Mouse (Mus musculus): ENCODE data around the gene Pbx1. TPM values are rescaled to one million over a fixed set of nuclear protein-coding genes. Genes with fewer than 3 reads are reported as not detected.

Gene Pbx1
- polyA plus RNA-seq, 1 experiment: 9.1 TPM

DNA sequence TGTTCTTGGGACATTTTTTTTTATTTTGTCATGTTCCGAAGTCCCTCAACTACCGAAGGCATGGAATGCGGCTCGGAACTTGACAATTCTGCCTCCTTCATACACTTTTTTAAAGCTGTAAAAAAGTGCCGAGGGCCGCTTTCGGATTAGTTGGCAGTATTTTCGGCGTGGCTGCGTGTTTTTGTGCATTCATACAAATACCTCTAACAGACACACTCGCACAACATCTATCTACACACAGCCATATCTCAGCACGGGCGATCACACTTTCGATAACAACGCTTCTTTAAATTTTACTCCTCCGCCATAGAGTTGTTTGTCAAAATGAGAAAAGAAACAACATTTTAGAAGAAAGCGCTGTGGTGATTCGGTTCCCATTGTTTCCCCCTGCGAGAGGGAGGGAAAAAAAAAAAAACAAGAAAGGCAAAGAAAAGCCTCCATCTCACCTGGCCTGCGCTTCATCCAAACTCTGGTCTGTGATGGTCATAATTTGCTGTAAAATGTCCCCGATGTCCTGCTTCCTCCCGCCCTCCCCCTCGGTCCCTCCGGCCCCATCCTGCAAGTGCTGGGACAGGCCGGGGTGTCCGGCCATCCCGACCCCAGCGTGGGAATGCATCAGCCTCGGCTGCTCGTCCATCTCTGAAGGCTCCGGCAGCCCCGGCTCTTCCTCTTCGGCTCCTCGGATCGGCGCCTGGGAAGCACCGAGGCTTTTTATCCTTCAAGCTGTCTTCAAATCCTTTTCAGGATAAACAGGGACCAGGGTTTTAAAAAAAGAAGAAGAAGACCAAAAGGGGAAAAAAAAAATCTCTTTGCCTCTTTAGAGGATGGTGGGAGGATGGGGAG is 981 bp downstream of the Pbx1 start:
- Histone ChIP-seq H3K4me1 (ENCODE audit: control insufficient read depth, insufficient read depth, low read length) (no peaks in the 10 kb centered on the region), H3K27ac (ENCODE audit: control insufficient read depth, insufficient read depth, low read depth, low read length) (peak overlapping the region; percentile 71), H3K36me3 (ENCODE audit: control insufficient read depth, insufficient read depth, low read length) (no peaks in the 10 kb centered on the region), H3K27me3 (ENCODE audit: control insufficient read depth, insufficient read depth, low read length) (peaks cover 5% of the 10 kb centered on the region; the same call in 1 of the 2 replicates), H3K4me3 (ENCODE audit: control insufficient read depth, low read depth, low read length) (peak overlapping the region; percentile 69)
- TF ChIP-seq POLR2A (IDR thresholded peaks at IDR 0.05; ENCODE audit: control insufficient read depth, low read depth, low read length): no peak
- TF ChIP-seq CTCF (IDR thresholded peaks at IDR 0.05; ENCODE audit: control insufficient read depth, insufficient read depth, insufficient replicate concordance, low read depth, low read length): no peak

- H3K36me3 ChIP-seq (ENCODE audit: control insufficient read depth, insufficient read depth, low read length): no peaks in the 10 kb centered on the region
- H3K4me1 ChIP-seq (ENCODE audit: control insufficient read depth, insufficient read depth, low read length): no peaks in the 10 kb centered on the region
- TF ChIP-seq CTCF (IDR thresholded peaks at IDR 0.05; ENCODE audit: control insufficient read depth, insufficient read depth, insufficient replicate concordance, low read depth, low read length): no peak
- TF ChIP-seq POLR2A (IDR thresholded peaks at IDR 0.05; ENCODE audit: control insufficient read depth, low read depth, low read length): no peak
- H3K27me3 ChIP-seq (ENCODE audit: control insufficient read depth, insufficient read depth, low read length): peaks cover 5% of the 10 kb centered on the region; the same call in 1 of the 2 replicates
- H3K27ac ChIP-seq (ENCODE audit: control insufficient read depth, insufficient read depth, low read depth, low read length): no peak overlapping the region
- no peak overlapping the region for H3K4me3 ChIP-seq (ENCODE audit: control insufficient read depth, low read depth, low read length)
Observed at GRCm38 (mm10) chr1:168429856-168430644, 2.0 kb downstream of the Pbx1 start.

DNA sequence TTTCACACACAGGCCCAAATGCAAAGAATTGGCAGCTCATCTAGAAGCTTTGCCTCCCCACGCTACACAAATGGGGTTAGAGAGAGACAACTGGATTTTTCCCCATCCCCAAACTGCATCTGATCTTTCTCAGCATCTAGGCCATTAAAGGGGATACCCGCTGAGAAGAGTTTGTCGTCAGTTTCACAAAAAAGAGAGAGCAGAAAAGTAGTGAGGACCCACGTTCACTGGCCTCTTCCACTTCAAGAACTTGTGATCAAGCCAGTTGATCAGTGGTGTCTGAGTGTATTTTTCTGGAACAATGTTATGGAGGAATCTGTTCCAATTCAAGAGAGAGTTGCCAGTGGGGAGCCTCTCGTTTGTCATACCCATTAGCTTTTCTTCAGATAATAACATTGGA is 2.7 kb downstream of the Pbx1 start:
- Histone ChIP-seq H3K27ac (ENCODE audit: control insufficient read depth, insufficient read depth, low read depth, low read length) (no peak overlapping the region), H3K4me1 (ENCODE audit: control insufficient read depth, insufficient read depth, low read length) (no peaks in the 10 kb centered on the region), H3K27me3 (ENCODE audit: control insufficient read depth, insufficient read depth, low read length) (peaks cover 5% of the 10 kb centered on the region; the same call in 1 of the 2 replicates), H3K4me3 (ENCODE audit: control insufficient read depth, low read depth, low read length) (no peak overlapping the region; the same call in 1 of the 2 replicates), H3K36me3 (ENCODE audit: control insufficient read depth, insufficient read depth, low read length) (no peaks in the 10 kb centered on the region)
- TF ChIP-seq POLR2A (IDR thresholded peaks at IDR 0.05; ENCODE audit: control insufficient read depth, low read depth, low read length) (no peak), CTCF (IDR thresholded peaks at IDR 0.05; ENCODE audit: control insufficient read depth, insufficient read depth, insufficient replicate concordance, low read depth, low read length) (no peak)

DNA sequence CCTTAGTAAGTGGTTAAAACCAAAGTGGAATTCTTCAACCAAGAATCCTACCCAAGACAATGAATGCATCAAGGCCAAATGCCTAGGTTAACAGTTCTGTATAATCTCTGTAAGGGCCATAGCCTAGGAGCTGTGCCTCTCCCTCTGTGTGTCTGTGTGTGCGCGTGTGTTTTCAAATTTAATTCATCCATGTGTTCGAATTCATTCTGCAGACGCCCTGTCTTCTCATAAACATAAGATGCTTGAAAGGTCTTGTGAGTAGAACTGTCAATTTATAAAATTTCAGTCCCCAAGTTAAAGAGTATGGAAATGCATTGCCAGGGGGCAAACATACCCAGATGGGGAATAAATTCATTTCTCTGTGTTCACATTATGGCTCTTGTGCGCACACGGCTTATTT is 3.8 kb downstream of the Pbx1 start:
- no peak overlapping the region for H3K27ac ChIP-seq (ENCODE audit: control insufficient read depth, insufficient read depth, low read depth, low read length)

DNA sequence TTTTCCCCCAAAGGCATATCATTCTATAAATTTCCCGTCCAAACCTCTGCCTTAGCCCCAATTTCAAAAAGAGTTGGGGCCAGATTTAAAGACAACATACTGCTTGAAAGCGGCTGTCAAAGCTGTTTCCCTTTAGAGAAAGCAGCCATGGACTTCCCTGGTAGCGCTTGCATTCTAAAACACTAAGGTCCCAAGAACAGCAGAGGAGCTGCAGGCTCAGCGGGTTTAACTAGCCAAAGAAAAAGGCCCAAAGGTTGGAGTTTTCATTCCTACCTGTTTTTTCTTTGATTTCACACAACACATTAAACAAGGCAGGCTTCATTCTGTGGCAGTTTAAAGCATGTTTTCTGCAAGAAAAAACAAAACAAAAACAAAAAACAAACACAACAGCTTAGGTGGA is 4.5 kb downstream of the Pbx1 start:
- TF ChIP-seq POLR2A (IDR thresholded peaks at IDR 0.05; ENCODE audit: control insufficient read depth, low read depth, low read length) (no peak), CTCF (IDR thresholded peaks at IDR 0.05; ENCODE audit: control insufficient read depth, insufficient read depth, insufficient replicate concordance, low read depth, low read length) (no peak)
- H3K27me3 ChIP-seq (ENCODE audit: control insufficient read depth, insufficient read depth, low read length): peaks cover 5% of the 10 kb centered on the region; the same call in 1 of the 2 replicates
- no peak overlapping the region for H3K4me3 ChIP-seq (ENCODE audit: control insufficient read depth, low read depth, low read length)
- H3K36me3 ChIP-seq (ENCODE audit: control insufficient read depth, insufficient read depth, low read length): no peaks in the 10 kb centered on the region
- no peak overlapping the region for H3K27ac ChIP-seq (ENCODE audit: control insufficient read depth, insufficient read depth, low read depth, low read length)
- no peaks in the 10 kb centered on the region; the same call in 1 of the 2 replicates for H3K4me1 ChIP-seq (ENCODE audit: control insufficient read depth, insufficient read depth, low read length)

More for the DNA sequence above, 3.8 kb downstream of the Pbx1 start:
- Histone ChIP-seq H3K27me3 (ENCODE audit: control insufficient read depth, insufficient read depth, low read length) (peaks cover 5% of the 10 kb centered on the region; the same call in 1 of the 2 replicates), H3K4me1 (ENCODE audit: control insufficient read depth, insufficient read depth, low read length) (no peaks in the 10 kb centered on the region; the same call in 1 of the 2 replicates), H3K36me3 (ENCODE audit: control insufficient read depth, insufficient read depth, low read length) (no peaks in the 10 kb centered on the region), H3K4me3 (ENCODE audit: control insufficient read depth, low read depth, low read length) (no peak overlapping the region)
- no peak for TF ChIP-seq POLR2A (IDR thresholded peaks at IDR 0.05; ENCODE audit: control insufficient read depth, low read depth, low read length)
- no peak for TF ChIP-seq CTCF (IDR thresholded peaks at IDR 0.05; ENCODE audit: control insufficient read depth, insufficient read depth, insufficient replicate concordance, low read depth, low read length)

DNA sequence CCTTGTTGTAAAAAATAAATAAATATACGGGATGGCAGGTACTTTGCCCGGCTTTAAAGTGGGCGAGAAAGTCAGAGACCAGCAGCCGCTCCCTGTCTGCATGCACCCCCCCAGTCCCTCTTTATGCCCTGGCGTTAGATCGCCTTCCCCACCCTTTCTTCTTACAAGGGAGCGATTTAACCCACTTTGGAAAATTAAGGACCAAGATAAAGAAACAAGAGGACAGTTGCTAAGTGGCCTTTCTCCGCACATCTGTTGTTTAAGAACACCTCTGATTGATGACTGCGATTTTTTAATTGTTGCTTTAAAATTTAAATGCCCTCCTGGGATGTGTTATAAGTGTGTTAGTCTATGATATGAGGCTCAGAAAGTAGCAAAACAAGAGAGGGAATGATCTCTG is 5.2 kb downstream of the Pbx1 start:
- no peak overlapping the region for H3K4me3 ChIP-seq (ENCODE audit: control insufficient read depth, low read depth, low read length)
- no peaks in the 10 kb centered on the region for H3K36me3 ChIP-seq (ENCODE audit: control insufficient read depth, insufficient read depth, low read length)
- TF ChIP-seq POLR2A (IDR thresholded peaks at IDR 0.05; ENCODE audit: control insufficient read depth, low read depth, low read length) (no peak), CTCF (IDR thresholded peaks at IDR 0.05; ENCODE audit: control insufficient read depth, insufficient read depth, insufficient replicate concordance, low read depth, low read length) (no peak)
- H3K27me3 ChIP-seq (ENCODE audit: control insufficient read depth, insufficient read depth, low read length): peaks cover 5% of the 10 kb centered on the region; the same call in 1 of the 2 replicates
- H3K4me1 ChIP-seq (ENCODE audit: control insufficient read depth, insufficient read depth, low read length): no peaks in the 10 kb centered on the region; the same call in 1 of the 2 replicates
- H3K27ac ChIP-seq (ENCODE audit: control insufficient read depth, insufficient read depth, low read depth, low read length): no peak overlapping the region

GRCm38 (mm10) chr1:168426281-168426680 is 5.8 kb downstream of the Pbx1 start:
- no peak overlapping the region for H3K4me3 ChIP-seq (ENCODE audit: control insufficient read depth, low read depth, low read length)
- H3K4me1 ChIP-seq (ENCODE audit: control insufficient read depth, insufficient read depth, low read length): no peaks in the 10 kb centered on the region; the same call in 1 of the 2 replicates
- TF ChIP-seq CTCF (IDR thresholded peaks at IDR 0.05; ENCODE audit: control insufficient read depth, insufficient read depth, insufficient replicate concordance, low read depth, low read length): no peak
- H3K27ac ChIP-seq (ENCODE audit: control insufficient read depth, insufficient read depth, low read depth, low read length): no peak overlapping the region; the same call in 1 of the 2 replicates
- H3K27me3 ChIP-seq (ENCODE audit: control insufficient read depth, insufficient read depth, low read length): peaks cover 4% of the 10 kb centered on the region; the same call in 1 of the 2 replicates
- H3K36me3 ChIP-seq (ENCODE audit: control insufficient read depth, insufficient read depth, low read length): no peaks in the 10 kb centered on the region
